Mouse (Mus musculus) liver, embryonic 16.5 days (tissue): ENCODE measurements at regions not wholly inside any gene's neighbourhood (a gene's known extent, or its start where the extent isn't known, plus 50 kb on each side); places are given as distances from the start of the nearest gene placed in this dataset.

ENCODE experiments used
- ATAC-seq: fragments of 200-750 bp; cut with Nextera tagmentation; 2 replicates; pipeline ENCODE4 v1.8.0; 2017; ENCODE audit warnings: low read depth, mild to moderate bottlenecking, moderate number of reproducible peaks, moderate library complexity
- H3K27ac ChIP-seq: fragments of 300-500 bp; sonication (generic); 2 replicates; pipeline ENCODE4 v1.5.1; 2014; ENCODE audit warnings: mild to moderate bottlenecking, low read length
- H3K27me3 ChIP-seq: fragments of 300-500 bp; sonication (generic); 2 replicates; pipeline ENCODE4 v1.6.1; 2014; ENCODE audit warnings: low read depth, low read length, mixed read lengths; ENCODE audit not compliant: control insufficient read depth, insufficient read depth
- H3K36me3 ChIP-seq: fragments of 300-500 bp; sonication (generic); 2 replicates; pipeline ENCODE4 v1.6.1; 2014; ENCODE audit warnings: mild to moderate bottlenecking; ENCODE audit not compliant: control insufficient read depth, insufficient read depth
- H3K4me1 ChIP-seq: fragments of 300-500 bp; sonication (generic); 2 replicates; pipeline ENCODE4 v1.6.1; 2014; ENCODE audit warnings: low read depth, low read length, mixed read lengths; ENCODE audit not compliant: control insufficient read depth
- H3K4me2 ChIP-seq: fragments of 300-500 bp; sonication (generic); 2 replicates; pipeline ENCODE4 v1.6.1; 2014; ENCODE audit warnings: low read depth, low read length, mixed read lengths
- H3K4me3 ChIP-seq: fragments of 300-500 bp; sonication (generic); 2 replicates; pipeline ENCODE4 v1.5.1; 2014; ENCODE audit warnings: low read depth, mild to moderate bottlenecking, low read length
- H3K9ac ChIP-seq: fragments of 300-500 bp; sonication (generic); 2 replicates; pipeline ENCODE4 v1.6.1; 2014; ENCODE audit warnings: low read depth, low read length
- H3K9me3 ChIP-seq: fragments of 300-500 bp; sonication (generic); replicated peaks from 2 replicates; pipeline ENCODE4 v1.6.1; 2016; ENCODE audit warnings: low read length; ENCODE audit not compliant: control insufficient read depth
- WGBS: fragments of 180-500 bp; shearing (Covaris S2); extraction: QIAGEN DNeasy Blood & Tissue Kit; methylation state at CpG from one replicate; pipeline ENCODE4 v1.1.7; 2014; ENCODE audit not compliant: insufficient replicate concordance; 5-methylcytosine and 5-hydroxymethylcytosine counted together

GRCm38 (mm10) chr12:110373408-110374065 lies 73.4 kb upstream of the Ppp2r5c start:
- 4% methylated on average over 27 of the region's 27 CpGs for WGBS
- no peak for ATAC-seq
- no peaks in the 10 kb centered on the region for H3K36me3 ChIP-seq
- H3K4me2 ChIP-seq, result no peak overlapping the region
- H3K9me3 ChIP-seq, result no peaks in the 10 kb centered on the region
- peaks cover 11% of the 10 kb centered on the region for H3K27me3 ChIP-seq
- H3K27ac ChIP-seq, result no peak overlapping the region
- H3K4me3 ChIP-seq, result no peak overlapping the region
- no peak overlapping the region for H3K9ac ChIP-seq
- no peaks in the 10 kb centered on the region for H3K4me1 ChIP-seq

GRCm38 (mm10) chr12:110375139-110375538 lies 71.8 kb upstream of the Ppp2r5c start:
- Histone ChIP-seq H3K36me3 (no peaks in the 10 kb centered on the region), H3K9ac (no peak overlapping the region), H3K27ac (no peak overlapping the region), H3K4me3 (no peak overlapping the region), H3K4me1 (no peaks in the 10 kb centered on the region), H3K9me3 (no peaks in the 10 kb centered on the region), H3K4me2 (no peak overlapping the region), H3K27me3 (peaks cover 11% of the 10 kb centered on the region)
- 9% methylated on average over 15 of the region's 15 CpGs for WGBS
- no peak for ATAC-seq

- no peak for ATAC-seq
- peaks cover 11% of the 10 kb centered on the region for H3K27me3 ChIP-seq
- no peak overlapping the region for H3K4me3 ChIP-seq
- WGBS, result 20% methylated on average over 7 of the region's 7 CpGs
- H3K4me2 ChIP-seq, result no peak overlapping the region
- H3K36me3 ChIP-seq, result no peaks in the 10 kb centered on the region
- no peak overlapping the region for H3K27ac ChIP-seq
- no peaks in the 10 kb centered on the region for H3K9me3 ChIP-seq
- H3K4me1 ChIP-seq, result no peaks in the 10 kb centered on the region
- H3K9ac ChIP-seq, result no peak overlapping the region
Measured at GRCm38 (mm10) chr12:110376062-110376837, 70.7 kb upstream of the Ppp2r5c start.

GRCm38 (mm10) chr12:110376838-110377150 lies 70.1 kb upstream of the Ppp2r5c start:
- H3K27ac ChIP-seq, result no peak overlapping the region
- WGBS, result 57% methylated on average over 4 of the region's 4 CpGs

GRCm38 (mm10) chr12:110377306-110377705 lies 69.6 kb upstream of the Ppp2r5c start:
- no peak overlapping the region for H3K4me3 ChIP-seq
- H3K4me1 ChIP-seq, result no peaks in the 10 kb centered on the region
- no peak for ATAC-seq
- H3K27ac ChIP-seq, result no peak overlapping the region
- H3K27me3 ChIP-seq, result peaks cover 11% of the 10 kb centered on the region
- 58% methylated on average over 6 of the region's 6 CpGs for WGBS
- H3K9me3 ChIP-seq, result no peaks in the 10 kb centered on the region
- H3K9ac ChIP-seq, result no peak overlapping the region
- H3K4me2 ChIP-seq, result no peak overlapping the region
- no peaks in the 10 kb centered on the region for H3K36me3 ChIP-seq

More at GRCm38 (mm10) chr12:110376838-110377150, 70.1 kb upstream of the Ppp2r5c start:
- Histone ChIP-seq H3K9me3 (no peaks in the 10 kb centered on the region), H3K4me1 (no peaks in the 10 kb centered on the region), H3K9ac (no peak overlapping the region), H3K4me3 (no peak overlapping the region), H3K4me2 (no peak overlapping the region), H3K36me3 (no peaks in the 10 kb centered on the region), H3K27me3 (peaks cover 11% of the 10 kb centered on the region)
- ATAC-seq, result no peak

- no peak for ATAC-seq
- no peak overlapping the region for H3K4me3 ChIP-seq
- H3K4me1 ChIP-seq, result no peaks in the 10 kb centered on the region
- H3K9ac ChIP-seq, result no peak overlapping the region
- no peak overlapping the region for H3K4me2 ChIP-seq
- no peaks in the 10 kb centered on the region for H3K9me3 ChIP-seq
- no peaks in the 10 kb centered on the region for H3K36me3 ChIP-seq
- peaks cover 11% of the 10 kb centered on the region for H3K27me3 ChIP-seq
- H3K27ac ChIP-seq, result no peak overlapping the region
- 50% methylated on average over 10 of the region's 10 CpGs for WGBS
Measured at GRCm38 (mm10) chr12:110377734-110378133, 69.2 kb upstream of the Ppp2r5c start.

- Histone ChIP-seq H3K4me3 (no peak overlapping the region), H3K9me3 (no peaks in the 10 kb centered on the region), H3K9ac (no peak overlapping the region), H3K4me1 (no peaks in the 10 kb centered on the region), H3K27me3 (peaks cover 11% of the 10 kb centered on the region), H3K36me3 (no peaks in the 10 kb centered on the region), H3K4me2 (no peak overlapping the region), H3K27ac (no peak overlapping the region)
- no peak for ATAC-seq
- WGBS, result 55% methylated on average over 5 of the region's 5 CpGs
Measured at GRCm38 (mm10) chr12:110378302-110378701, 68.6 kb upstream of the Ppp2r5c start.

- no peak overlapping the region for H3K27ac ChIP-seq
- no peak overlapping the region for H3K9ac ChIP-seq
- H3K27me3 ChIP-seq, result peaks cover 4% of the 10 kb centered on the region
- no peak overlapping the region for H3K4me3 ChIP-seq
- no peaks in the 10 kb centered on the region for H3K9me3 ChIP-seq
- no peak for ATAC-seq
- no peaks in the 10 kb centered on the region for H3K4me1 ChIP-seq
- H3K4me2 ChIP-seq, result no peak overlapping the region
- no peaks in the 10 kb centered on the region for H3K36me3 ChIP-seq
- 71% methylated on average over 12 of the region's 12 CpGs for WGBS
Measured at GRCm38 (mm10) chr12:110379721-110380120, 67.2 kb upstream of the Ppp2r5c start.
